Comparison of ENCODE assay signal across 7 mouse cellular contexts in genomic region chr7:100160006-100160405, GRCm38 (mm10). TPM values are rescaled to one million over a fixed set of nuclear protein-coding genes. Genes with fewer than 3 reads are reported as not detected.
DNase-seq lines count a peak whose midpoint lies in the region; ATAC-seq and TF ChIP-seq lines count a peak whose summit lies in the region.

No protein-coding gene starts in this region.

- H3K4me3 ChIP-seq in lung, embryonic 14.5 days (ENCODE audit: low read depth, low read length), result peak overlapping the region; percentile 82
- peak overlapping the region; percentile 78 for H3K4me3 ChIP-seq in embryonic facial prominence, embryonic 11.5 days (ENCODE audit: low read depth, low read length)
- peak overlapping the region; percentile 74 for H3K4me3 ChIP-seq in midbrain, embryonic 11.5 days (ENCODE audit: low read depth, low read length)

- H3K27me3 ChIP-seq in lung, embryonic 14.5 days (ENCODE audit: insufficient read depth, low read length), result no peaks in the 10 kb centered on the region
- H3K27me3 ChIP-seq in embryonic facial prominence, embryonic 11.5 days (ENCODE audit: control insufficient read depth, insufficient read depth, low read length), result no peaks in the 10 kb centered on the region
- H3K27me3 ChIP-seq in midbrain, embryonic 11.5 days (ENCODE audit: control insufficient read depth, insufficient read depth, low read length), result no peaks in the 10 kb centered on the region

- no peaks in the 10 kb centered on the region for H3K9me3 ChIP-seq in lung, embryonic 14.5 days (ENCODE audit: low read depth, low read length)
- no peaks in the 10 kb centered on the region for H3K9me3 ChIP-seq in embryonic facial prominence, embryonic 11.5 days (replicated peaks; ENCODE audit: control insufficient read depth, low read length)
- H3K9me3 ChIP-seq in midbrain, embryonic 11.5 days (ENCODE audit: control insufficient read depth, low read length), result no peaks in the 10 kb centered on the region

- peak; percentile 22 for DNase-seq in lung, embryonic 14.5 days
- DNase-seq in lung, adult 18-20 months, result no peak
- no peak for DNase-seq in embryonic facial prominence, embryonic 11.5 days (ENCODE audit: low spot score)
- DNase-seq in heart, postnatal 4 days, result peak; percentile 9
- DNase-seq in midbrain, embryonic 11.5 days (ENCODE audit: low spot score, missing footprints), result peak; percentile 90
- no peak for DNase-seq in cerebellum, adult 11-12 months
- no peak for DNase-seq in thymus, postnatal 14 days

- peak; percentile 7; the same call in 1 of the 2 replicates for ATAC-seq in lung, embryonic 14.5 days (ENCODE audit: insufficient read depth)
- peak; percentile 16 for ATAC-seq in embryonic facial prominence, embryonic 11.5 days (replicated peaks; ENCODE audit: insufficient number of reproducible peaks, low FRiP score, low TSS enrichment, low read depth)
- ATAC-seq in midbrain, embryonic 11.5 days (ENCODE audit: low FRiP score), result peak; percentile 30

- H3K4me2 ChIP-seq in lung, embryonic 14.5 days, result peak overlapping the region; percentile 87
- peak overlapping the region; percentile 88 for H3K4me2 ChIP-seq in embryonic facial prominence, embryonic 11.5 days (ENCODE audit: low read depth, low read length)
- peak overlapping the region; percentile 95 for H3K4me2 ChIP-seq in midbrain, embryonic 11.5 days

- H3K36me3 ChIP-seq in lung, embryonic 14.5 days (ENCODE audit: insufficient read depth), result no peaks in the 10 kb centered on the region
- H3K36me3 ChIP-seq in embryonic facial prominence, embryonic 11.5 days (replicated peaks; ENCODE audit: control insufficient read depth, insufficient read depth, low read depth, low read length), result no peaks in the 10 kb centered on the region
- H3K36me3 ChIP-seq in midbrain, embryonic 11.5 days (ENCODE audit: control insufficient read depth, insufficient read depth, low read length), result no peaks in the 10 kb centered on the region

- peak overlapping the region; percentile 87 for H3K9ac ChIP-seq in lung, embryonic 14.5 days
- H3K9ac ChIP-seq in embryonic facial prominence, embryonic 11.5 days (replicated peaks; ENCODE audit: low read length), result peak overlapping the region; percentile 94
- H3K9ac ChIP-seq in midbrain, embryonic 11.5 days (ENCODE audit: low read length), result peak overlapping the region; percentile 82

- no peak for TF ChIP-seq CTCF in lung, embryonic 14.5 days (IDR thresholded peaks at IDR 0.05; ENCODE audit: low read depth)

- 0 out of 2 replicates have a peak, but pooled peaks cover 6% of the 10 kb centered on the region for H3K4me1 ChIP-seq in lung, embryonic 14.5 days (ENCODE audit: insufficient read depth)
- no peaks in the 10 kb centered on the region for H3K4me1 ChIP-seq in embryonic facial prominence, embryonic 11.5 days (ENCODE audit: control insufficient read depth, insufficient read depth, low read length)
- H3K4me1 ChIP-seq in midbrain, embryonic 11.5 days (ENCODE audit: control insufficient read depth, insufficient read depth, low read length), result peaks cover 4% of the 10 kb centered on the region; the same call in 1 of the 2 replicates

- peak overlapping the region; percentile 98; the same call in 1 of the 2 replicates for H3K27ac ChIP-seq in lung, embryonic 14.5 days (ENCODE audit: low read depth)
- 0 out of 2 replicates have a peak overlapping the region, but pooled peaks have one; percentile 96 for H3K27ac ChIP-seq in embryonic facial prominence, embryonic 11.5 days (replicated peaks; ENCODE audit: low read depth, low read length)
- H3K27ac ChIP-seq in midbrain, embryonic 11.5 days (ENCODE audit: low read depth, low read length), result peak overlapping the region; percentile 89; the same call in 1 of the 2 replicates

- WGBS in lung, embryonic 14.5 days, result 51% methylated on average over 7 of the region's 7 CpGs
- WGBS in embryonic facial prominence, embryonic 11.5 days, result 77% methylated on average over 7 of the region's 7 CpGs
- WGBS in midbrain, embryonic 11.5 days, result 70% methylated on average over 7 of the region's 7 CpGs

RNA-seq across cellular contexts. Expression of gene Lipt2, which starts 0.9 kb away (rescaled TPM):
- polyA plus RNA-seq in lung, embryonic 14.5 days (2014; fragmentation: Nextera tagmentation; extraction: Ambion mirVana), result 22.9 and 27.3 TPM in 2 replicates
- polyA plus RNA-seq in embryonic facial prominence, embryonic 11.5 days (2014; fragmentation: Nextera tagmentation; extraction: Ambion mirVana), result 26.4 and 34.9 TPM in 2 replicates
- total RNA-seq in heart, postnatal 4 days (2021), result 1 to 10 TPM; 6.8 to 7.7 TPM
- 16.7 and 18.7 TPM in 2 replicates for polyA plus RNA-seq in midbrain, embryonic 11.5 days (2014; fragmentation: Nextera tagmentation; extraction: Ambion mirVana)

RNA-seq across cellular contexts. Expression of gene Kcne3, which starts 16.3 kb away (rescaled TPM):
- polyA plus RNA-seq in lung, embryonic 14.5 days (2014; fragmentation: Nextera tagmentation; extraction: Ambion mirVana), result 1.8 and 2.2 TPM in 2 replicates
- 13.7 and 16.9 TPM in 2 replicates for polyA plus RNA-seq in embryonic facial prominence, embryonic 11.5 days (2014; fragmentation: Nextera tagmentation; extraction: Ambion mirVana)
- 1 to 10 TPM; 1.8 to 3.8 TPM for total RNA-seq in heart, postnatal 4 days (2021)
- 1.1 and 3.0 TPM in 2 replicates for polyA plus RNA-seq in midbrain, embryonic 11.5 days (2014; fragmentation: Nextera tagmentation; extraction: Ambion mirVana)

RNA-seq across cellular contexts. Expression of gene Pold3, which starts 38.6 kb away (rescaled TPM):
- 70.8 and 71.9 TPM in 2 replicates for polyA plus RNA-seq in lung, embryonic 14.5 days (2014; fragmentation: Nextera tagmentation; extraction: Ambion mirVana)
- 99.9 and 110 TPM in 2 replicates for polyA plus RNA-seq in embryonic facial prominence, embryonic 11.5 days (2014; fragmentation: Nextera tagmentation; extraction: Ambion mirVana)
- total RNA-seq in heart, postnatal 4 days (2021), result 10 to 100 TPM; 28.9 to 29.1 TPM
- 100 and 104 TPM in 2 replicates for polyA plus RNA-seq in midbrain, embryonic 11.5 days (2014; fragmentation: Nextera tagmentation; extraction: Ambion mirVana)

Comparison
In these comparisons a context has a peak if more than half of its experiments do, and no peak if none do; other contexts are left out.
1. DNase-seq: peak in lung, embryonic 14.5 days (single experiment), heart, postnatal 4 days (single experiment) and midbrain, embryonic 11.5 days (single experiment); none in lung, adult 18-20 months (0 of 2), embryonic facial prominence, embryonic 11.5 days (single experiment), cerebellum, adult 11-12 months (single experiment) and thymus, postnatal 14 days (single experiment).
2. Peak in every context shown above with its lines, with median percentiles within 50 percentile points of each other: ATAC-seq, H3K27ac ChIP-seq, H3K4me2 ChIP-seq, H3K4me3 ChIP-seq and H3K9ac ChIP-seq.